In the genomic region with DNA sequence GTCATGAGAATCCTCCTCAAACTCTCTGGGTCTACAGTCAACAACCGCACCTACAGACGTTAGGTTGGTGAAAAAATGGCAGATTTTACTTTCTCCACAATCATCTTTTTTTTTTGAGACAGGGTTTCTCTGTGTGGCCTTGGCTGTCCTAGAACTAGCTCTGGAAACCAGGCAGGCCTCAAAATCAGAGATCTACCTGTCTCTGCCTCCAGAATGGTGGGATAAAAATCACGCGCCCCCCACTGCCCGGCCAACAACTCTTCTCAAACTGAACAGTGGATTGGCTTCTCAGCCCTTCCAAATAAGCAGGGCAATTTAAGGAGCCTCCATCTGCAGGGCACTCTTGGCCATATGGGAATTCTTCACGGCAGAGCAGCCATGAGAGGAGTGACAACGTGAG, we compare ENCODE assay signal across 16 mouse cellular contexts.
"Had no signal": no experiment of that assay in that cellular context is flagged by ENCODE, and none has a peak within 500 bp of the region (broad histone marks: within the 10 kb centered on the region; RNA-seq: fewer than 3 reads in every experiment).

No protein-coding gene starts in this region.

- H3K27me3 ChIP-seq: neural tube, embryonic 13.5 days; neural tube, embryonic 15.5 days; stomach, embryonic 15.5 days had no signal

- H3K4me2 ChIP-seq: neural tube, embryonic 13.5 days; neural tube, embryonic 15.5 days; stomach, embryonic 15.5 days had no signal

- H3K4me3 ChIP-seq: neural tube, embryonic 13.5 days; neural tube, embryonic 15.5 days; stomach, embryonic 15.5 days had no signal

- H3K9ac ChIP-seq: neural tube, embryonic 13.5 days; neural tube, embryonic 15.5 days; stomach, embryonic 15.5 days had no signal

- H3K9me3 ChIP-seq: neural tube, embryonic 13.5 days; neural tube, embryonic 15.5 days; stomach, embryonic 15.5 days had no signal

- DNase-seq: retina, postnatal 1 day; right cerebral cortex, adult 18-20 months; right cerebral cortex, postnatal 14 days; right cerebral cortex, postnatal 25 days; right cerebral cortex, postnatal 4 days; spleen, adult 18-20 months; thymus, adult 18-20 months; thymus, adult 2 months; thymus, postnatal 14 days; thymus, postnatal 25 days; thymus, postnatal 36 days; thymus, postnatal 4 days had no signal

- H3K27ac ChIP-seq: neural tube, embryonic 13.5 days; neural tube, embryonic 15.5 days; stomach, embryonic 15.5 days; stomach, postnatal 0 days had no signal
